Mouse (Mus musculus) hindbrain, embryonic 10.5 days (tissue): ENCODE measurements around the gene Trhr2. TPM values are rescaled to one million over a fixed set of nuclear protein-coding genes. Genes with fewer than 3 reads are reported as not detected.

Experiments used
- DNase-seq: peaks from one replicate; pipeline ENCODE4 v3.0.0-alpha.2; 2017; ENCODE audit warnings: low spot score
- H3K27ac ChIP-seq: fragments of 300-500 bp; sonication (generic); 2 replicates; pipeline ENCODE4 v1.5.1; 2016; ENCODE audit warnings: mild to moderate bottlenecking, moderate library complexity
- H3K27me3 ChIP-seq: fragments of 300-500 bp; sonication (generic); 2 replicates; pipeline ENCODE4 v1.6.1; 2016; ENCODE audit warnings: mild to moderate bottlenecking; ENCODE audit not compliant: poor library complexity, insufficient read depth, severe bottlenecking
- H3K36me3 ChIP-seq: fragments of 300-500 bp; sonication (generic); 2 replicates; pipeline ENCODE4 v1.6.1; 2016; ENCODE audit warnings: mild to moderate bottlenecking, moderate library complexity
- H3K4me1 ChIP-seq: fragments of 300-500 bp; sonication (generic); replicated peaks from 2 replicates; pipeline ENCODE4 v1.6.1; 2016; ENCODE audit warnings: mild to moderate bottlenecking
- H3K4me3 ChIP-seq: fragments of 300-500 bp; sonication (generic); 2 replicates; pipeline ENCODE4 v1.5.1; 2016; ENCODE audit warnings: mild to moderate bottlenecking, moderate library complexity
- H3K9me3 ChIP-seq: fragments of 300-500 bp; sonication (generic); 2 replicates; pipeline ENCODE4 v1.6.1; 2016; ENCODE audit warnings: mild to moderate bottlenecking, moderate library complexity
- WGBS: fragments of 180-500 bp; shearing (Covaris S2); methylation state at CpG from one replicate; pipeline ENCODE4 v1.1.7; 2016; 5-methylcytosine and 5-hydroxymethylcytosine counted together
- polyA plus RNA-seq: library from polyadenylated mRNA; unstranded; fragments of >200 nt; fragmentation: Nextera tagmentation; extraction: Ambion mirVana; gene quantifications from 2 replicates; pipeline ENCODE4 v1.2.1, GENCODE M21; 2016

Trhr2 gene
- polyA plus RNA-seq, 1 experiment from 2014 or later: not detected

GRCm38 (mm10) chr8:122309272-122309671, 51.3 kb downstream of the Trhr2 start:
- DNase-seq: no peak
- Histone ChIP-seq H3K9me3 (no peaks in the 10 kb centered on the region), H3K4me1 (peaks cover 72% of the 10 kb centered on the region), H3K36me3 (peaks cover 19% of the 10 kb centered on the region; the same call in 1 of the 2 replicates), H3K27me3 (no peaks in the 10 kb centered on the region), H3K27ac (peak overlapping the region; percentile 62; the same call in 1 of the 2 replicates), H3K4me3 (no peak overlapping the region)
- whole genome bisulfite sequencing: 89% methylated on average over 12 of the region's 12 CpGs

- no peak for DNase-seq
- Histone ChIP-seq H3K4me3 (no peak overlapping the region), H3K9me3 (no peaks in the 10 kb centered on the region), H3K36me3 (peaks cover 19% of the 10 kb centered on the region; the same call in 1 of the 2 replicates), H3K27ac (peak overlapping the region; percentile 66), H3K27me3 (no peaks in the 10 kb centered on the region), H3K4me1 (peaks cover 69% of the 10 kb centered on the region)
- WGBS: 84% methylated on average over 8 of the region's 8 CpGs
These were observed 52.7 kb downstream of the Trhr2 start for GRCm38 (mm10) chr8:122307836-122308235.

Other genes with a start within 250 kb of the Trhr2 start
- 1.6 and 2.4 TPM in 2 replicates for gene Zfpm1, start 78.6 kb downstream of the Trhr2 start, polyA plus RNA-seq
- gene Zc3h18, start 15.9 kb upstream of the Trhr2 start, polyA plus RNA-seq: 67.6 and 75.0 TPM in 2 replicates
- not detected in 2 replicates for gene Il17c, start 61.3 kb upstream of the Trhr2 start, polyA plus RNA-seq
- gene Cyba, start 72.2 kb upstream of the Trhr2 start, polyA plus RNA-seq: 75.4 and 76.6 TPM in 2 replicates
- 61.8 and 65.1 TPM in 2 replicates for gene Mvd, start 82.7 kb upstream of the Trhr2 start, polyA plus RNA-seq
- 0.16 TPM in 1 of 2 replicates, not detected in the other for gene Snai3, start 100.0 kb upstream of the Trhr2 start, polyA plus RNA-seq
- 31.8 and 33.6 TPM in 2 replicates for gene Rnf166, start 115.3 kb upstream of the Trhr2 start, polyA plus RNA-seq
- 74.1 and 74.7 TPM in 2 replicates for gene Ctu2, start 115.4 kb upstream of the Trhr2 start, polyA plus RNA-seq
- 6.5 and 9.2 TPM in 2 replicates for gene Piezo1, start 190.6 kb upstream of the Trhr2 start, polyA plus RNA-seq
- gene Cdt1, start 207.3 kb upstream of the Trhr2 start, polyA plus RNA-seq: 56.0 and 64.3 TPM in 2 replicates
- 237 and 268 TPM in 2 replicates for gene Aprt, start 216.2 kb upstream of the Trhr2 start, polyA plus RNA-seq